Mouse (Mus musculus) kidney, adult 2 months (tissue): ENCODE data around the gene Fchsd2. TPM values are rescaled to one million over a fixed set of nuclear protein-coding genes. Genes with fewer than 3 reads are reported as not detected.

Source experiments
- DNase-seq: peaks from one replicate; pipeline ENCODE4 v3.0.0; 2021
- H3K27ac ChIP-seq: fragments of 200-500 bp; 2 replicates; pipeline ENCODE4 v1.5.1; 2012; ENCODE audit warnings: low read depth, low read length, control low read depth, inconsistent platforms; ENCODE audit not compliant: insufficient read depth
- H3K27me3 ChIP-seq: fragments of 200-500 bp; replicated peaks from 2 replicates; pipeline ENCODE4 v1.6.1; 2012; ENCODE audit warnings: mild to moderate bottlenecking, moderate library complexity, low read length, inconsistent platforms; ENCODE audit not compliant: control insufficient read depth, insufficient read depth
- H3K36me3 ChIP-seq: fragments of 200-500 bp; 2 replicates; pipeline ENCODE4 v1.6.1; 2012; ENCODE audit warnings: mild to moderate bottlenecking, moderate library complexity, low read length, inconsistent platforms; ENCODE audit not compliant: control insufficient read depth, insufficient read depth
- H3K4me1 ChIP-seq: fragments of 200-500 bp; 2 replicates; pipeline ENCODE4 v1.6.1; 2011; ENCODE audit warnings: low read length; ENCODE audit not compliant: control insufficient read depth, insufficient read depth
- H3K4me3 ChIP-seq: fragments of 200-500 bp; 2 replicates; pipeline ENCODE4 v1.5.1; 2011; ENCODE audit warnings: mild to moderate bottlenecking, low read depth, low read length, control low read depth; ENCODE audit not compliant: insufficient read depth
- CTCF ChIP-seq: fragments of 200-500 bp; conservative IDR thresholded peaks from 2 replicates; pipeline ENCODE4 v1.5.1; 2011; ENCODE audit warnings: low read depth, mild to moderate bottlenecking, control low read depth, low read length, moderate library complexity, mixed read lengths; ENCODE audit not compliant: insufficient read depth, insufficient read length
- POLR2A ChIP-seq: fragments of 200-500 bp; IDR thresholded peaks from one replicate; pipeline ENCODE4 v1.6.1; 2011; ENCODE audit warnings: low read depth, low read length, control low read depth
- WGBS: fragments of 180-500 bp; shearing (Covaris S2); methylation state at CpG from one replicate; pipeline ENCODE4 v1.1.7; 2018; 5-methylcytosine and 5-hydroxymethylcytosine counted together
- polyA plus RNA-seq: library from polyadenylated mRNA; depleted of rRNA; stranded (reverse); fragments of >200 nt; gene quantifications from 2 replicates; pipeline ENCODE4 v1.2.3, GENCODE M21; 2012

Fchsd2 gene
- polyA plus RNA-seq, 1 experiment = 7.1 TPM

- TF ChIP-seq CTCF (no peak), POLR2A (no peak)
- Histone ChIP-seq H3K27me3 (no peaks in the 10 kb centered on the region), H3K27ac (no peak overlapping the region), H3K4me3 (no peak overlapping the region), H3K36me3 (no peaks in the 10 kb centered on the region; the same call in 1 of the 2 replicates), H3K4me1 (0 out of 2 replicates have a peak, but pooled peaks cover 5% of the 10 kb centered on the region)
- no peak for DNase-seq
- WGBS = 61% methylated on average over 1 of the region's 1 CpGs
Measured at GRCm38 (mm10) chr7:101114328-101114727, 21.7 kb downstream of the Fchsd2 start.

GRCm38 (mm10) chr7:101119391-101119790 lies 26.7 kb downstream of the Fchsd2 start:
- TF ChIP-seq CTCF (no peak), POLR2A (no peak)
- DNase-seq = peak; percentile 30
- Histone ChIP-seq H3K27me3 (no peaks in the 10 kb centered on the region), H3K27ac (peak overlapping the region; percentile 74), H3K4me1 (0 out of 2 replicates have a peak, but pooled peaks cover 4% of the 10 kb centered on the region), H3K4me3 (no peak overlapping the region), H3K36me3 (peaks cover 3% of the 10 kb centered on the region; the same call in 1 of the 2 replicates)
- WGBS = 66% methylated on average over 7 of the region's 7 CpGs

DNA sequence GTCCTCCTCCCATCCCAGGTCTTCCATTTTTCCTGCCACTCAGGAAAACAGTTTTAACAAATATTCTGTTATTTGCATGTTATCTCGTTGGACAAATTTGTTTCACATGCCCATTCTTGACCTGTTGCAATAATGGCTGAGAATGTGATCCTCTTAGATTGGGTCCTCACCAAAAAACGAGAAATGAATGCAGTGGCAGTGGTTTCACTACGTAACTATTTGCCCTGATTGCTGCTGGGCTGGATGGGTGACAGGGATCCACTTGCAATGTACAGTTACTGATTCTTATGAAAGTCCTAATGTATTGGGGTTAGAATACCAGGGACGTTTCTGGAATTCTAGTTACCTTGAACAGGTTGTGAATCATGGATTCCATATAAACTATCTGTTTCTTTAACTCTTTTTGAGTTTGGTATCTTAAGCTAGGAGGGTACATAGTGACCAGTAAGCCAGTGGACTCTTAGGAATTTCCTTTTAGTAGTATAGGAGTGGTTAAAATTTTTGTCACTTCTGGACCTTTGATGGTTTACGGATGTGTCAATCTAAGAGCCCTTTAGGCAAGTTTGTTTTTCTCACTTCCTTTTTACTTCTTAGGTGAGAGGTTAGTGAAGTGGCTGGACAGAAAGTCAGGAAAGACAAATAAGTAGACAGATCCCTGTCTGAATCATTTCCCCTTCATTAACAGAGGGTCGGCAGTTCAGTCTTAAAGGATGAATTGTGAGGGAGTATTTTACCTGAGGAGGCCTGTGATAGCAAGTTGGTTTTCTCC lies 31.1 kb downstream of the Fchsd2 start:
- H3K36me3 ChIP-seq = peaks cover 3% of the 10 kb centered on the region; the same call in 1 of the 2 replicates
- H3K27ac ChIP-seq = no peak overlapping the region
- H3K4me1 ChIP-seq = peaks cover 10% of the 10 kb centered on the region; the same call in 1 of the 2 replicates
- H3K4me3 ChIP-seq = no peak overlapping the region
- H3K27me3 ChIP-seq = no peaks in the 10 kb centered on the region
- 57% methylated on average over 6 of the region's 6 CpGs for WGBS
- no peak for DNase-seq
- TF ChIP-seq POLR2A = no peak
- no peak for TF ChIP-seq CTCF

- Histone ChIP-seq H3K4me3 (no peak overlapping the region), H3K27me3 (no peaks in the 10 kb centered on the region), H3K36me3 (no peaks in the 10 kb centered on the region), H3K4me1 (peaks cover 11% of the 10 kb centered on the region), H3K27ac (no peak overlapping the region)
- TF ChIP-seq POLR2A (no peak), CTCF (no peak)
- WGBS = 48% methylated on average over 3 of the region's 3 CpGs
- DNase-seq = no peak
Measured at GRCm38 (mm10) chr7:101127737-101128136, 35.1 kb downstream of the Fchsd2 start.

DNA sequence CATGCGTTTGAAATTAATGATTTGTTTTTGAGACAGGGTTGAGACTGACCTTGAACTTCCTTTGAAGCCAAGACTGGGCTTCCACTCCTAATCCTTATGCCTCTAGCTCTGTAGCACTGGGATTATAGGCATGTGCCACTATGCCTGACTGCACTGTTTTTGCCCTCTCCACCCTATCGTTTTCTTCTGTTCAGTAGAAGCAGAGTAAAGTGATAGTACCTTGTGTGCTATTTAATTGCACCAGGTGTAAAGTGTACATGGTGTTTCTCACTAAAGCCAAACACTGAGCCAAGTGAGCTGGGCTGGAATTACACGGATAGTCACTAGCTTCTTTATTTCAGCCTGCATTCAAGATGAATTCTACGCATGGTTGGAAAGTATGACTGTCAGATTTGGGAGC lies 35.9 kb downstream of the Fchsd2 start:
- H3K4me1 ChIP-seq = peaks cover 11% of the 10 kb centered on the region
- no peaks in the 10 kb centered on the region for H3K27me3 ChIP-seq
- TF ChIP-seq CTCF = no peak
- no peak for TF ChIP-seq POLR2A
- H3K4me3 ChIP-seq = no peak overlapping the region
- peak overlapping the region; percentile 68 for H3K27ac ChIP-seq
- WGBS = 51% methylated on average over 4 of the region's 4 CpGs
- no peaks in the 10 kb centered on the region for H3K36me3 ChIP-seq
- no peak for DNase-seq

- H3K4me3 ChIP-seq = no peak overlapping the region
- DNase-seq = peak; percentile 50
Measured at GRCm38 (mm10) chr7:101130646-101131045, 38.0 kb downstream of the Fchsd2 start.

DNA sequence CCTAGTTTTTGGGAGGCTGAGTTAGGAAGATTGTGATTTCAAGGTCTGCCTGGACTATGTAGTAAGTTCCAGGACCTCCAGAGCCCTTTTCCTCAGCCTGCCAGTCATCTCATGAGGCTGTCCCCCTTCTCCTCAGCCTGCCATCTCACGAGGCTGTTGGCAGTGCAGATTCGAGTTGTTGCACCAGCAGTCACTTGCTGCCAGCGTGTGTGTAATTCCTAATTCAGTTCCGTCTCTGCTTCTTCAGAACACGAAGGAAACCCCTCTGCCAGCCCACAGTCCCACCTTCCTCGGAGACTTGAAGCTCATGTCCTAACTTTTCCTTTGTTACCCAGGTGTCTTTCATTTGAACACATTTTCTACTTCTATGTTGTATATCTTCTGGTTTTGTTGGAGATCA lies 38.6 kb downstream of the Fchsd2 start:
- no peak overlapping the region for H3K27ac ChIP-seq
- no peaks in the 10 kb centered on the region for H3K27me3 ChIP-seq
- H3K4me3 ChIP-seq = no peak overlapping the region
- H3K4me1 ChIP-seq = peaks cover 11% of the 10 kb centered on the region
- H3K36me3 ChIP-seq = no peaks in the 10 kb centered on the region
- no peak for DNase-seq
- no peak for TF ChIP-seq CTCF
- TF ChIP-seq POLR2A = no peak
- WGBS = 68% methylated on average over 6 of the region's 6 CpGs

More at GRCm38 (mm10) chr7:101130646-101131045, 38.0 kb downstream of the Fchsd2 start:
- Histone ChIP-seq H3K36me3 (no peaks in the 10 kb centered on the region), H3K4me1 (peaks cover 11% of the 10 kb centered on the region), H3K27ac (no peak overlapping the region), H3K27me3 (no peaks in the 10 kb centered on the region)
- WGBS = 45% methylated on average over 3 of the region's 3 CpGs
- TF ChIP-seq POLR2A (no peak), CTCF (no peak)
